Mouse (Mus musculus) ovary, postnatal 14 days (tissue): ENCODE measurements at regions not wholly inside any gene's neighbourhood (a gene's known extent, or its start where the extent isn't known, plus 50 kb on each side); places are given as distances from the start of the nearest gene placed in this dataset.

Experiments used
- DNase-seq: peaks from one replicate; pipeline ENCODE4 v3.0.0; 2022; ENCODE audit warnings: low spot score

DNA sequence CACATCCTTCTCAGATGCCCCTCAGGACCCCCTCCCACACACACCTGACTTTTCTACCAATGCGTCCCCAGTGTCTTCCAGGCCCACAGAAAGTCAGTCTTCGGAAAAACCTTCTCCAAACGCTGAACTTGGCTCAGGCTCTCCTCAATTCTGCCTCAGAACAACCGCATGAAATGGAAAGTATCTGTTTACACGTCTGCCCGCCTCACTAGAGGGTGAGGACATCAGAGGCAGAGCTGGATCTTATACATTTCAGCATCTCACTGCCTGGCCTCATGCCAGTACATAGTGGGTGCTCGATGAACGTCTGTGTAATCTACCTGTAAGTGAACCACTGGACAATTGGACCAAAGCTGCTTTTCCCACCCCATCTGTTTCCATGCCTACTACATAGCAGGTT lies 189.1 kb upstream of the 4930412O13Rik start:
- no peak for DNase-seq

DNA sequence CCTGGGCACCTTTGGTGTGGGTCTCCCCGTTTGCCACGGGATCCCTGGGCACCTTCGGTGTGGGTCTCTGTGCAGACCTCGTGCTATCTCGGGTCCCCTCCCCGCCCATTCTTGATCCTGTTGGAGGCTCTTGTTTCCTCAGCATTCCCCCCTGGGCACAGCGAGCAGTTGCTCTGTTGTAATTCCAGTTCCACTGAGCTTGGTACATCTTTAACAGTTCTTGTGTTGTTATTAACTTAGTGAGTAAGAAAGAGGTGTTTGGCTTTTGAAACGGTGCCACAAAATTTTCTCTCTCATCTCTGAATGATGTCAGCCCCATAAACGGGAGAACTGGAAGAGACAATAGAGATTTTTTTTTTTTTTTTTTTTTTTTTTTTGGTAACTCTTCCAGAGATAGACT lies 187.7 kb upstream of the 4930412O13Rik start:
- DNase-seq: no peak

DNA sequence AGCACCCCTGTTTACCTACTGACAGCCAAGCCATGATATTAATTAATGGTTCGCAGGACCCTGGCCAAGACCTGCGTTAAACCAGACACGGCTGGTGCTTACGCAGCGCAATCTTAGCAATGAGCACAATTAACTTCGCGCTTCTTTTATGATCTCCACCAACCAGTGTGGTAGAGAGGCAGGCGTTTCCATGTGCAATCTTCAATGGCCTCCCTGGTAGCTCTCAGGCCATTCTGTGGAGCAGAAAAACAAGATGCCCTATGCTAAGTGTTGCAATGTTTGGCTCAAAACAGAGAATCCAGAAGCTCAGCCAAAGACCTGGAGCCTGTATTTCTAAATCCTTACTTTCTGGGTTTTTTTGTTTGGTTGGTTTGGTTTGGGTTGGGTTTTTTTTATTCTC lies 186.9 kb upstream of the 4930412O13Rik start:
- DNase-seq: no peak

DNA sequence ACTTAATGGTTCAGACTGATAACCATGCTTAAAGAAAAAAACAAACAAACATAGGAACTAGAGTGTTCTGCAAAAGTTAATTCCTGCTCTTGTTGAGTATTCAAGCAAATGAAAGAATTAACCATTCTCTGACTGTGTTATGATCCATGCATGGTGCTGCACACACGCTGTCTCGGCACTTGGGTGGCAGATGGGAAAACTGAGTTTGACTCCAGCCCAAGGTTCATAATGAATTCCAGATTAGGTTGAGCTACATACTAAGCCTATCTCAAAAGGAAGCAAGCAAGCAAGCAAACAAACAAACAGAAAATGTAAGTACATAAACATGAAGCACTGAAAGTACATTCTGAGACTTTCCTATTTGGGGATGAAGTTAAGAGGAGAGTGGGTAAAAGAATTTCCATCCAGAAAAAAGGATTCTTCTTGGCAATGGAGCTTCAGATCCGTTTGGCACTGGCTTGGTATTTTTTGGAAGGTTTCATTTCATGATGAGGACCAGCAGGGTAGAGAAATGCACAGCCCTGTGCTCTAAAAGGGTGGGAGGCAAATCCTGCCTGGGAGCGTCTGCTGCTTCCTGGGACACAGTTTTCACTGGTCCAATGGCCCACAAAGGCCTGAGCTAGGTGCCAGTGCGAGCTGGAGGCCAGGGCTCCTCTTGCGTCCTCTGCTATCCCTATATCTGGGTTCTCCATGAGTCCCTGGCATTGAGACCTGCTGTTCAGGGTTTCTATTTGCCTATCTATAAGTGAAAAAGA lies 183.3 kb upstream of the 4930412O13Rik start:
- DNase-seq: no peak

DNA sequence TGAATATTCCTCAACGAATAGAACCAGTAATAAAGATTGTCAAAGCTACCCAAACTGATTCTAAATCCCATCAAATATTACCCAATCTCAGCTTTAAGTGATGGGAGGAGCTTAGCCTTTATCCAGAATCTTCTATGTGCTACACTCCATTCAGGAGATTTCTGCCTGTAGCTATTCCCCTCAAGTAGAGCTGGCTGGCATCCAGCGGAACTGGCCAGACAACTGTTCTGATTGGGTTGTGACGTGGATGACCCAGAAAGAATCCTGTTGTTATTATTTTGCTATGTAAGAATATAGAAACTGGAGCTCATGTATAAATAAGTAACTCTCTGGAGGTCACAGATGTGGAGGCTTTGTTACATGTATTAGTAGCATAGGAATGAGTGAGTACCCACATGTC lies 176.8 kb upstream of the 4930412O13Rik start:
- DNase-seq: no peak

DNA sequence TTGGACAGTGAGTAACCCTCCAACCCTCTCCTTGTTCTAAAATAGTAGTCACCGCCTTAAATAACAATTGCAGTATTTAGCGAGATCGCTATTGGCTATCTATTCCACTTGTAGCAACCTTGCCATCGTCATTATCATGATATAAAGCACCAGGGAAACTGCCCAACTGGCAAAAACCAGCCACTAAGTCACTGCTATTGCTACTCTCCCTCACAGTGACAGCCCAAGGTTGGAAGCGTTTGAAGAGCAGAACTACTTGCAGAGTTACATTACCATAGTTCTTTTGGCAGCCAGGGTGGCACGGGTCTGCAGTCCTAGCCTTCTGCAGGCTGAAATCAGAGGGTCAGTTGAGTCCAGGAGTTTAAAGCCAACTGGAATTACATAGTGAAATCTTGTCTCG lies 171.6 kb upstream of the 4930412O13Rik start:
- no peak for DNase-seq

DNA sequence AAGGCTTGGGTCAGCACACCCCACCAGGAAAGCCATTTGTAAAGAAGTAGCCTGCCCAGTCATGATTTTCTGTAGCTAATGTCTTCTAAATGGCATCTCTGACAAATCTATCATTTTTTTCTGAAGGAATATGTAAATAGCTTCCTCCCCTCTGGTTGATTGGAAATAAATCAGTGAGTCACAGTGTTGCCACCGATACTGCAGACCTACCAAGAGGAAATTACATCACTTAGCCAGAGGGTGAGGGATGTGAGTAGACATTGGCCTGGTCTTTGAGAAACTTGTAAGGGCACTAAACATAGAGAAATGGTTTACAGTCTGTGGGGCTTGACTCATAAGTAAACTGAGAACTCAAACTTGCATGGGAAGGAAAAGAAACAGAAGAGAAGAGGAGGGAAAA lies 163.1 kb upstream of the 4930412O13Rik start:
- no peak for DNase-seq

DNA sequence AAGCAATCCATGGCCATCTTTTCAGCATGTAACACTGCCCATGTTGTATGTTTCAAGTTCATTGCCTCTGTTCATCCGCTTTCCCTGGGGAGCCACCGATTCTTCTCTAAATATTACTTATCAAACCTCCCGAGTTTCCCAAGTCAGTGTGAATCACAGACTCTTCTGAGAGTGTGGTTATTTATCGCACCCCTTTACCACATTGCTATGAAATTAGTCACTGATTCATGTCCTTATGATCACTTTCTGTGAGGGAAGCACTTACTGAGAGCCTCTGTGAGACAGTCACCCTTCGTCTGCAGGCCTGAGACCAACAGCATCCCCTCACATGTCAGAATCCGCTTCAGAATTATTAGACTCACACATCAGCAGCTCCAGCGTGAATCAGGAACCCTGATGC lies 147.8 kb upstream of the 4930412O13Rik start:
- no peak for DNase-seq

DNA sequence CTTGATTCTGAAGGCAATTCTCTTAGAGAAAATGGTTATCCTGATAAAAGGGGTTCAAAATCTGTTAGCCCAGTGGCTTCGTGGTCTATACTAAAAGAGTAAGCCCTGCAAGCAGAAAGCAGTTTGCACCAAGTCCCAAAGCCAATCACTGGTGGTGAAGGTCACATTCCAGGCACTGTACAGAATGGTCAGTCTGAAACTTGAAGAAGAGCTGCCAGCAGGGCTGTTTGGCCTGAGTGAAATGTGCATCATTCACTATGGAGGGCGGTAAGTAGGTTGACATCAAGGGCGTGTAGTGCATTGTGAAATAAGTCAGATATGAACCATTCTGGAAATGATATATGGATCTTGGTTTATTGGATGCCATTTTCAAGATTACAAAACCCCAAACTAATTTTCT lies 136.9 kb upstream of the 4930412O13Rik start:
- no peak for DNase-seq

DNA sequence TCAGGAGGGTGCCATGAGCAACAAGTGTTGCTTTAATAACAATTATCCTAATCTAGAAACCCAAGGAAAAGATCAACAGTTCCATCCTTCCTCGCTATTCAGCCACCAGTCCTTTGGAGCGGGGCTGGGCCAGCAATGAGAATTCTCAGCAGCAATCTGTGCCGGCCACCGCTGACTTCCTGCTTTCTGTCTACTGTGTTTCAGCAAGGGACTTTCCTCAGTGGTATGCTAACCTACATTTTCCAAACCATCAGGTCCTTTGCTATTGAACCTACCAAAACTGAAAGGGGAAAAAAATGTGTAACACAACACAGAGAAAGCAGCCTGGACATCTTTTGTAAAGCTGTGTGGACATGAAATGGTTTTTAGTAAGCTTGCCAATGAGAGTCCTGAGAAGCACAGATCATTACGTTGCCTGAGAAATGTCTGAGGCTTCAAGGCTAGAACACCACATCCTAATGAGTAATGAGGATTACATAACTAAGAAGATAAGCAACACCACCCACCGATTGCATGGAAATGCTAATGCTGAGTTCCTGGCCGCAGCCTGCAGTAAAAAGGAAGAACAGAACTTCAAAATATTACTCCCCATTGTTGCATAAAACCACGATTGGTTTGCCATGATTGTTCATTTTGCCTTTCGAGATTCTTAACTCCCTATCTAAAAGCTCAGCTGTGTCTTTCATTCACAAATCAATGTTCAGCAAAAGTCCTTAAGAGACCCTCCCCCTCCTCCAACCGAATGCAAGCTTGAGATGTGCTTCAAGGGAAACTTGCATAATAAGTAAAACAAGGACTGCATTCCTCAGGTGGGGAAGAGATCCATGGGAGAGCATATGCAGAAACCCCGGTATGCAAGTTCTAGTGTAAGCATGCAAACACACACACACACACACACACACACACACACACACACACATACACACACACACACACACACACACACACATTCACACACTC lies 130.9 kb upstream of the 4930412O13Rik start:
- DNase-seq: no peak

DNA sequence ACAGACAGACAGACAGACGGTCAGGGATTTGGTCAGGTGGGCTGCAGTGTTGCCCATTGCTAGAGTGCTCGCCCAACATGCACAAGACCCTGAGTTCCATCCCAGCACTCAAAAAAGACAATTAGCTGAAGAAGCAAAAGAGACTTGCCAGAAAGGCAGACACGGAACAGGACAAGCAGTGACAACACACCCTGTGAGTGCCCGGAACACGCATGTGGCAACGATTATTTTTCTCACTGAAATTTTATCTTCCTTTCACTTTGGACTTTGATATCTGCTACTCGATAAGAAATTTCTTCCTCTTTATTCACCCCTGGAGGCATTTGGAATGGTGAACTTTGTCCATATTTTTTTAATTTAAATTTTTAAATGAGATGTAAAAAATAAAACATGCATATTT lies 127.4 kb upstream of the 4930412O13Rik start:
- no peak for DNase-seq

DNA sequence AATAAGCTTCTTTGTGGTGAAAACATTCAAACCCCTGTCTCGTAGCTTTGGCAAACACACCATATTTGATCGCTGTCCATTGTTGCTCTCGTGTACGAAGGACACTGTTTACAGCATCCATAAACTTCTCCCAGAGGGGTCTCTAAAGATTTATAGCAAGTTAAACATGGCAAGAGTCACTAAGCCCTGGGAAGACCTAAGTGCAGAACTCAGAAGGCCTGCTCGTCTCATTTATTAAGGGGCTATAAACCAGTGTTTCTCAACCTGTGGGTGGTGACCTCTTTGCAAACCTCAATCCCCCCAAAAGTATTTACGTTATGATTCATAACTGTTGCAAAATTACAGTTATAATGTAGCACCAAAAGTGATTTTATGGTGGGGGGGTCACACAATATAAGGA lies 126.9 kb upstream of the 4930412O13Rik start:
- DNase-seq: no peak

DNA sequence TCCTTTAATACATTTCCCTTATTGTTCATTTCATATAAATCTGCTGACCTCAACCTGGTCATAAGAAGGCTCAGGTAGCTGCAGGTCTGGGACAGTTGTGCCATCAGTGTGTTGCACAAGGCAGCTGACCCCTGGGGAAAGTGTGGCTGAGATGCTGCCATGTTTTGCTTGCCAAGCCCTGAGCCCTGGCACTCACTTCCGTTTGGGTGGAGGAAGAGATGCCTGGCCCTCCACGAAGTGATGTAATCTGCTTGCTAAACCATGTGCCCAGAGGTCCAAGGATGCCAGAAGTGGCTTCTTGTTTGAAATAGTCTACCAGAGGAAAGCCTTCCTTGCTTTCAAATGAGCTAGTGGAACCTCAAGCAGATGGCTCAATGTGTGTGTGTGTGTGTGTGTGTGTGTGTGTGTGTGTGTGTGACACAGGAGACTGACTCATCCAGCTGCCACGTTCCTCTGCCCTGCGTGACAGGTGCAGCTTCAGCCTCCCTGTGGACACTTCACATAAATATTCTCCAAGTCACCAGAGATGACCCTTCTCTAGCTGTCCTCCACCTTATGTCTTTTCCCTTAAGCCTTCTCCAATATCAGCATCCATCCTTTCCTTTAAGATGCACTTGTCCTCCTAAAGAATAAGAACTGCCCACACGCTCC lies 123.2 kb upstream of the 4930412O13Rik start:
- DNase-seq: no peak

DNA sequence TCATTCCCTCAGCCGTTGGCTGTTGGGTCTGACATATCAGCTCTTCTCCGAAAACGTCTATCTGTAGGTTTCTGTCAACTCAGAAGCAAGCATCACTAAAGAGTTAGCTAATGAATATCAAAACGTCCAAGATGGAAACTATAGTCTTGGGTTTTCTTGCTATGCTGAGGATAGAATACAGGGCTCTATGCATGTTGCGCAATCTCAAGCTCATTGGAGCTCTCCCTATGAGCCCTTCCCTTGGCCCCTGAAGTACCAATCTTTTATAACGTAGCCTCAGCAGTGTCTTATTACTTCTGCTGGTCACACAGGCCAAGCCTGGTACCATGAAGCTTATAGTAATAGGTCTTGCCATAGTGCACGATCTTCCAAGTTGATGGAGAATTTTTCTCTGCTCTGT lies 122.1 kb upstream of the 4930412O13Rik start:
- DNase-seq: no peak

DNA sequence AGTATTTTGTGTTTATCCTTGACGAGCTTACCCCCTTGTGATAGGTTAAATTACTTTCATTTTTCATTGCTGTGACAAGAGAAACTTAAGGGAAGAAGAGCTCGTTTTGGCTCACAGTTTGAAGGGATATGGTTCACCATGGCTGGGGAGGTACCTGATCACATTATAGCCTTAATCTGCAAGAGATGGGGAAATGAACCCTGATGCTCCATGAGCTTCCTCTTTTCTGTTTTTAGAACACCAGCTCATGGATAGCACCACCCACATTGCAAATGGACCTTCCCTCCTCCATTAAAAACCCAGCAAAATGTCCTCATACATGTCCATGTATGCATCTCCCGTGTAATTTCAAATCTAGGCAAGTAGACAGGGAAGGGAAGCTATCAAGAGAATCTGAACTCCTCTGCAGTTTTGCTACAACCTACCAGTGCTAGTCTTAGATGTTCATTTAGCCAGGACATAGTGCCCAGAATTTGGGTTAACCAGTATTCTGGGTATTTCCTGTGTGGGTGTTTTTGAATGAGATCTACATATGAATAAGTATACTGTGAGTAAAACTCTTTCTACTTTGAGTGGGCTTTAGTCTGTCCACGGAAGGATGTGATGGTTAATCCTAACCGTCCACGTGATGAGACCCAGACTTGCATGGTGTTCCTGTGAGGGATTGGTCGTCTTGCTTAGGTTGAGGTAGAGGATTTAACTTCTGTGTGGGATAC lies 121.5 kb upstream of the 4930412O13Rik start:
- no peak for DNase-seq

DNA sequence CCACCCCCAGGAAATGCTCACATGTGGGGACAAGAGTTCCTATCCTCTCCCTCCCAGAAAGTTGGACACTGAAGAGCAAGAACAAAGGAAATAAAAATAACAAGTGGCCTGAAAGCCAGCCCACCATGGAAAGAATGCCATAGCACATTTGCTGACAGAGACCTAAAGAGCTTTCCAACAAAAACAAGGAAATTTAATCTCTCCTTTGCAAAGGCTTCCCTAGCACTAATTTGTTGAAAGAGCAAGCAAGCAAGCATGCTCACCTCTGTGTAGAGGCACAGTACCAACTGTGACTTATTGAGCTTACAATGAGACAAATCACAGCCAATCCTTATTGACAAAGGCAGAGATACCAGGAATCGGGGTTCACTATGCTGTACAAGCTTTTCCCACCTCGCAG lies 100.9 kb upstream of the 4930412O13Rik start:
- DNase-seq: no peak

DNA sequence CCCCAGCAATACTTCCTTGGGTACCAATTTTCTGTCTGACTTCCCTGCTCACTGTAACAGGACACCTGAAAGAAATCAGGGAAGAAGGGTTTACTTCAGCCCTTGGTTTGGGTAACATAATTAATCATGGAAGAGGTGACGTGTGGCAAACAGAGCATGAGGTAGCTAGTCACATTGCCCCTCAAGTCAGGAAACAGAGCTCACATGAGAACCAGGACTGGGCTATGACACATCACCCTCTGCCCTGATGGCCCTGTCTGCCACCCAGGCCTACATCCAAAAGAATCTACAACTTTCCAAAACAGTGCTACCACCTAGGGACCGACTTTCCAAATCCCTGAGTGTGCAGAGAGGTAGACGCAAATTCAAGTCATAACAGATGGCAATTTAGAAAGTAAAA lies 98.4 kb upstream of the 4930412O13Rik start:
- DNase-seq: no peak

DNA sequence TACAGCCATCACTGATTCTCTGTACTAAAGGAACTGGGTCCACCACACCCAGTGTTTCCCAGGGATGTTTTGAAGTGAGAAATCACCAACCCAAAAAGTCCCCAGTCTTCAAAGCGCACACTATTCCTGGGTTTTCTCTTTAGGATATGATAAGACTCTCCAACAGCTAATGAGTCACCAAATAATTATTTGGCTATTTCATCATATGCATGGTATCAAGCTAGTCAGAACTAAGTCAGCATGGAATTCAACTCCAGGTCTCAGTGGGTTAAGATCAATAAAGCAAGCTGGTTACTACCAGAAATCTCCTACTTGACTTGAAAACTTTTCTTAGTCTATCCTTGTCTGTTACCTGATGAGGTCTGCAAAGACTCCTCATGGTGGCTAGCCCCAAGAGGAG lies 89.1 kb upstream of the 4930412O13Rik start:
- DNase-seq: no peak

DNA sequence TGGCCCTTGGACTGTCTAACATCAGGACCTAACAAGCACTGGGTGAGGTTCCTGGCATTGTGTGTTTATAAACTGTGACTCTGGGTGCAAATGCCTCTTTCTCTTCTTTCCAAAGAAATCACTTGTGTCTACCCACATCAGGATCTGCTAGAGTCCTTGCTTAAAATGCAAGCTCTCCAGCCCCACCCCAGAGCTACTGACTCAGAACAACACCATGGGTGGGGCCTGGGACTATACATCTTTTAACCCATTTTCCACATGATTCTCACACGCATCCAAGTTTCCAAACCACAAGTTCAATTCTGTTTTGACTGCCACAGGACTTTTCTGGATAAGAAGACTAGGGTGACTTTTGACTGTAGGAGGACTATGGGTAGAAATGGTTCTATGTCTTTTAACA lies 88.7 kb upstream of the 4930412O13Rik start:
- DNase-seq: no peak

DNA sequence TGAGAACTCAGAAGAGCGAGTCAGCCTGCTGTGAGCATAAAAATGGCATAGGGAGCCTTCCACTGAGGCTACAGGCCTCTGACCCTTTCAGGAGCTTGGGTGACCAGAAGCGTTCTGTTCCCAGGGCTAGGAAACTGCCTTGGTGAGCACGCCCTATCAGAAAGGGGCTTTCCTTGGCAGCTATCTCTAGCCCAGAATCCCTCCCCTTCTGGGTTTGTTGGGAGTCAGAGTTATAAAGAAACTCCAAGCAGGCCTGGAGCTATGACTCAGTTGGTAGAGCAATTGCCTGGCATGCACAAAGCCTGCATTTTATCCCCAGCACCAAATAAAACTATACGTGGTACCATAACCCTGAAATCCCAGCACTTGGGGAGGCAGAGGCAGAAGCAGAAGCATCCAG lies 85.7 kb upstream of the 4930412O13Rik start:
- DNase-seq: no peak

DNA sequence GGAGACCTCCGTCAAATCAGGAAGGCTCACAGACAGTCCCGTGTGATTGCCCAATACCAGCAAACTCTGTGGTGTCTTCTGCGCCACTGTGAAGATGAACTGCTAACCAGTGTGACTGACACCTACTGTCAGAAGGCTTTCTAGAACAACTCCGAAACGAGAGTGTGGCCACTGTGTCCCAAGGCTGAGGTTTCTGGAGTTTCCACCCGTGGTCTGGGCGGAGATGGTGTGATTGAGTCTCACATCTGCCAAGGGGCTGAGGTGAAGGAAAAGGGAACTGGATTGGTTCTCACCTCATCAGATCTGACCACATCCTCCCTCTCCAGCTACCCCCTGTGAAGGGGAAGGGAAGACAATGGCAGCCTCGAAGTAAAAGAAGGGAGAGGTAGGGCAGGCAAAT lies 79.6 kb upstream of the 4930412O13Rik start:
- DNase-seq: no peak

DNA sequence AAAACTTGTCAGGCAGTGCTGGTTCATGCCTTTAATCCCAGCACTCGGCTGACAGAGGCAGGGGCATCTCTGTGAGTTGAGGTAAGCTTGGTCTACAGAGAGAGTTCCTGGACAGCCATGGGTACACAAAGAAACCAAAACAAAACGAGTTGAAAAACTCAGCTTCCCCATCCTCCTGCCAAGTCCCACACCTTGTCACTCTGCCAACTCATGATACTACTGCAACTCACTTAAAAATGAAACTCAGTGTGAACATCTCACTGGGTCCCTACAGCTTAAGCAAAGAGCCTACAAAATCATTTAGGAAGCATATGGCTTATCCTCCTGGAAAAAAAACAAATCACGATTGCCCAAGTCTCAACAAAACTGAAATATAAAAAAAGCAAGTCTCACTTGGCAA lies 76.7 kb upstream of the 4930412O13Rik start:
- no peak for DNase-seq
